Mouse (Mus musculus) forebrain, postnatal 0 days (tissue): ENCODE measurements around the gene Usp2. TPM values are rescaled to one million over a fixed set of nuclear protein-coding genes. Genes with fewer than 3 reads are reported as not detected.

ENCODE experiments used
- ATAC-seq: fragments of 200-750 bp; cut with Nextera tagmentation; 2 replicates; pipeline ENCODE4 v1.8.0; 2017; ENCODE audit warnings: mild to moderate bottlenecking, moderate library complexity
- DNase-seq: peaks from one replicate; pipeline ENCODE4 v3.0.0-alpha.2; 2015
- H3K27ac ChIP-seq: fragments of 300-500 bp; sonication (generic); 2 replicates; pipeline ENCODE4 v1.5.1; 2014; ENCODE audit warnings: low read depth, mild to moderate bottlenecking, antibody characterized with exemption, low read length, moderate library complexity, mixed read lengths
- H3K27me3 ChIP-seq: fragments of 300-500 bp; sonication (generic); 2 replicates; pipeline ENCODE4 v1.6.1; 2014; ENCODE audit warnings: mild to moderate bottlenecking, low read length, mixed read lengths; ENCODE audit not compliant: insufficient read depth
- H3K36me3 ChIP-seq: fragments of 300-500 bp; sonication (generic); 2 replicates; pipeline ENCODE4 v1.6.1; 2014; ENCODE audit warnings: mild to moderate bottlenecking, moderate library complexity; ENCODE audit not compliant: insufficient read depth
- H3K4me1 ChIP-seq: fragments of 300-500 bp; sonication (generic); 2 replicates; pipeline ENCODE4 v1.6.1; 2014; ENCODE audit warnings: antibody characterized with exemption; ENCODE audit not compliant: insufficient read depth
- H3K4me2 ChIP-seq: fragments of 300-500 bp; sonication (generic); 2 replicates; pipeline ENCODE4 v1.6.1; 2014; ENCODE audit warnings: low read depth, mild to moderate bottlenecking, moderate library complexity
- H3K4me3 ChIP-seq: fragments of 300-500 bp; sonication (generic); 2 replicates; pipeline ENCODE4 v1.5.1; 2014; ENCODE audit warnings: low read depth, low read length, mixed read lengths
- H3K9ac ChIP-seq: fragments of 300-500 bp; sonication (generic); 2 replicates; pipeline ENCODE4 v1.6.1; 2014; ENCODE audit warnings: mild to moderate bottlenecking
- H3K9me3 ChIP-seq: fragments of 300-500 bp; sonication (generic); 2 replicates; pipeline ENCODE4 v1.6.1; 2016; ENCODE audit warnings: low read length
- CTCF ChIP-seq: sonication (generic); IDR thresholded peaks from 2 replicates; pipeline ENCODE4 v1.5.1; 2016; ENCODE audit warnings: antibody characterized with exemption, control low read depth, low read depth
- WGBS: fragments of 180-500 bp; shearing (Covaris S2); extraction: QIAGEN DNeasy Blood & Tissue Kit; methylation state at CpG from one replicate; pipeline ENCODE4 v1.1.7; 2014; 5-methylcytosine and 5-hydroxymethylcytosine counted together
- polyA plus RNA-seq: library from polyadenylated mRNA; unstranded; fragments of >200 nt; fragmentation: Nextera tagmentation; extraction: Ambion mirVana; gene quantifications from 2 replicates; pipeline ENCODE4 v1.2.1, GENCODE M21; 2015
- total RNA-seq: library from RNA; depleted of rRNA; stranded (reverse); fragments of >200 nt; gene quantifications from 2 replicates; pipeline ENCODE4 v1.2.3, GENCODE M21; 2014

Usp2 gene
- total and polyA plus RNA-seq, 2 experiments from 2014 or later, result 16.6 to 20.2 TPM

- 47% methylated on average over 5 of the region's 5 CpGs for WGBS
- no peak for TF ChIP-seq CTCF
- DNase-seq (no peak), ATAC-seq (no peak)
- Histone ChIP-seq H3K9me3 (no peaks in the 10 kb centered on the region), H3K4me2 (no peak overlapping the region), H3K4me3 (no peak overlapping the region), H3K27ac (no peak overlapping the region), H3K36me3 (no peaks in the 10 kb centered on the region), H3K4me1 (peaks cover 15% of the 10 kb centered on the region; the same call in 1 of the 2 replicates), H3K9ac (no peak overlapping the region), H3K27me3 (no peaks in the 10 kb centered on the region)
Measured at GRCm38 (mm10) chr9:44081581-44081980, 14.8 kb downstream of the Usp2 start.

- Histone ChIP-seq H3K9me3 (no peaks in the 10 kb centered on the region), H3K27ac (no peak overlapping the region), H3K36me3 (no peaks in the 10 kb centered on the region), H3K9ac (no peak overlapping the region), H3K4me2 (no peak overlapping the region), H3K4me3 (no peak overlapping the region), H3K27me3 (no peaks in the 10 kb centered on the region), H3K4me1 (peaks cover 15% of the 10 kb centered on the region; the same call in 1 of the 2 replicates)
- no peak for DNase-seq
- TF ChIP-seq CTCF, result no peak
- 76% methylated on average over 5 of the region's 5 CpGs for WGBS
- no peak for ATAC-seq
Measured at GRCm38 (mm10) chr9:44082266-44082665, 15.4 kb downstream of the Usp2 start.

GRCm38 (mm10) chr9:44083392-44084121 lies 16.7 kb downstream of the Usp2 start:
- peak; percentile 78 for DNase-seq
- Histone ChIP-seq H3K27me3 (no peaks in the 10 kb centered on the region), H3K27ac (peak overlapping the region; percentile 64), H3K4me2 (peak overlapping the region; percentile 100), H3K36me3 (no peaks in the 10 kb centered on the region), H3K9me3 (no peaks in the 10 kb centered on the region), H3K9ac (0 out of 2 replicates have a peak overlapping the region, but pooled peaks have one; percentile 61), H3K4me1 (peaks cover 15% of the 10 kb centered on the region; the same call in 1 of the 2 replicates), H3K4me3 (peak overlapping the region; percentile 53)
- peak; percentile 73 for ATAC-seq
- WGBS, result 17% methylated on average over 23 of the region's 23 CpGs
- TF ChIP-seq CTCF, result no peak

DNA sequence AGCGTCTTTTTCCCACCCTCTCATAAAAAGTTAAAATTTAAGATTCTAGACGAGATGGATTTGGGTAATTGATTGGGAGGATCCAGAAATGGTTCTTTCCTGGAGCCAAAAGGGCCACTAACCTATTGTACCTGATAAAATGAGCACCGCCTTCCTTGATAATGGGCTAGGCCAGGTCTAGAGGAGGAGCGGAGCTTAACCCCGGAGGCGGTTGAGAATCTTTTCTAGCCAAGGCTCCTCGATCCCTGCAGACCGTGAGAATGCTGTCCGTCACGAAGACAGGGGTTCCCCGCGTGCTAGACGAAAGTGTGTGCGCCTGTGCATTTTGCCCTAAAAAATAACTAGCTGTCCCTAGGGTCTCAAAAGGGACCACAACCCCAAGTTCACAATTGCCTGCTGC lies 17.4 kb downstream of the Usp2 start:
- no peak for DNase-seq
- H3K9ac ChIP-seq, result peak overlapping the region; percentile 61
- H3K9me3 ChIP-seq, result no peaks in the 10 kb centered on the region
- H3K27ac ChIP-seq, result peak overlapping the region; percentile 35; the same call in 1 of the 2 replicates
- no peak for TF ChIP-seq CTCF
- peaks cover 17% of the 10 kb centered on the region; the same call in 1 of the 2 replicates for H3K4me1 ChIP-seq
- peak overlapping the region; percentile 53 for H3K4me3 ChIP-seq
- peak overlapping the region; percentile 100 for H3K4me2 ChIP-seq
- no peak for ATAC-seq
- no peaks in the 10 kb centered on the region for H3K36me3 ChIP-seq
- no peaks in the 10 kb centered on the region for H3K27me3 ChIP-seq
- WGBS, result 3% methylated on average over 14 of the region's 14 CpGs

GRCm38 (mm10) chr9:44084659-44085229 lies 17.9 kb downstream of the Usp2 start:
- no peaks in the 10 kb centered on the region for H3K36me3 ChIP-seq
- no peaks in the 10 kb centered on the region for H3K27me3 ChIP-seq
- peak overlapping the region; percentile 53 for H3K4me3 ChIP-seq
- DNase-seq (no peak), ATAC-seq (peak; percentile 10; the same call in 1 of the 2 replicates)
- peak overlapping the region; percentile 100 for H3K4me2 ChIP-seq
- H3K9ac ChIP-seq, result peak overlapping the region; percentile 61
- H3K4me1 ChIP-seq, result peaks cover 17% of the 10 kb centered on the region; the same call in 1 of the 2 replicates
- H3K9me3 ChIP-seq, result no peaks in the 10 kb centered on the region
- under 1% methylated on average over 61 of the region's 62 CpGs for WGBS
- no peak for TF ChIP-seq CTCF
- no peak overlapping the region for H3K27ac ChIP-seq

GRCm38 (mm10) chr9:44085276-44085675 lies 18.5 kb downstream of the Usp2 start:
- Histone ChIP-seq H3K36me3 (no peaks in the 10 kb centered on the region), H3K4me1 (peaks cover 17% of the 10 kb centered on the region; the same call in 1 of the 2 replicates), H3K9me3 (no peaks in the 10 kb centered on the region), H3K4me3 (peak overlapping the region; percentile 53), H3K27ac (no peak overlapping the region), H3K27me3 (no peaks in the 10 kb centered on the region), H3K4me2 (peak overlapping the region; percentile 100), H3K9ac (peak overlapping the region; percentile 61)
- DNase-seq, result no peak
- no peak for ATAC-seq
- WGBS, result 5% methylated on average over 10 of the region's 10 CpGs
- no peak for TF ChIP-seq CTCF
